Mouse (Mus musculus) layer of hippocampus, postnatal 14 days (tissue): ENCODE data around the gene 1110059E24Rik. TPM values are rescaled to one million over a fixed set of nuclear protein-coding genes. Genes with fewer than 3 reads are reported as not detected.

Experiments used
- DNase-seq, 2 experiments: peaks; one replicate each; pipeline ENCODE4 v3.0.0; 2021 to 2022; ENCODE audit warnings: low spot score in 2 of 2, mixed read lengths in 1 of 2
- long read RNA-seq, 2 experiments: library from polyadenylated mRNA; stranded (forward); transcript quantifications; one replicate each; pipeline ENCODE4 v2.0.0; 2021
- total RNA-seq, 2 experiments: library from RNA; stranded (reverse); gene quantifications; 2 replicates each; pipeline ENCODE4 v1.2.3; 2021

1110059E24Rik gene
- total RNA-seq, result 10 to 100 TPM; 24.2 to 25.5 TPM
- long read RNA-seq, experiment 1, transcript 1110059E24Rik-201 (4 exons, 1,614 nt), result major isoform, 17 of 22 reads
- long read RNA-seq, experiment 1, partial matches to known transcripts, result 0 of 22 reads
- long read RNA-seq, experiment 1, other reads (novel, unspliced or antisense), result 1 of 22 reads
- long read RNA-seq, experiment 2, transcript 1110059E24Rik-208 (3 exons, 962 nt), result minor isoform, 5 of 33 reads
- long read RNA-seq, experiment 2, transcript 1110059E24Rik-201 (4 exons, 1,614 nt), result major isoform, 21 of 33 reads
- long read RNA-seq, experiment 2, transcript 1110059E24Rik-207 (3 exons, 942 nt), result minor isoform, 5 of 33 reads
- long read RNA-seq, experiment 2, partial matches to known transcripts, result 0 of 33 reads
- long read RNA-seq, experiment 2, other reads (novel, unspliced or antisense), result 2 of 33 reads

DNA sequence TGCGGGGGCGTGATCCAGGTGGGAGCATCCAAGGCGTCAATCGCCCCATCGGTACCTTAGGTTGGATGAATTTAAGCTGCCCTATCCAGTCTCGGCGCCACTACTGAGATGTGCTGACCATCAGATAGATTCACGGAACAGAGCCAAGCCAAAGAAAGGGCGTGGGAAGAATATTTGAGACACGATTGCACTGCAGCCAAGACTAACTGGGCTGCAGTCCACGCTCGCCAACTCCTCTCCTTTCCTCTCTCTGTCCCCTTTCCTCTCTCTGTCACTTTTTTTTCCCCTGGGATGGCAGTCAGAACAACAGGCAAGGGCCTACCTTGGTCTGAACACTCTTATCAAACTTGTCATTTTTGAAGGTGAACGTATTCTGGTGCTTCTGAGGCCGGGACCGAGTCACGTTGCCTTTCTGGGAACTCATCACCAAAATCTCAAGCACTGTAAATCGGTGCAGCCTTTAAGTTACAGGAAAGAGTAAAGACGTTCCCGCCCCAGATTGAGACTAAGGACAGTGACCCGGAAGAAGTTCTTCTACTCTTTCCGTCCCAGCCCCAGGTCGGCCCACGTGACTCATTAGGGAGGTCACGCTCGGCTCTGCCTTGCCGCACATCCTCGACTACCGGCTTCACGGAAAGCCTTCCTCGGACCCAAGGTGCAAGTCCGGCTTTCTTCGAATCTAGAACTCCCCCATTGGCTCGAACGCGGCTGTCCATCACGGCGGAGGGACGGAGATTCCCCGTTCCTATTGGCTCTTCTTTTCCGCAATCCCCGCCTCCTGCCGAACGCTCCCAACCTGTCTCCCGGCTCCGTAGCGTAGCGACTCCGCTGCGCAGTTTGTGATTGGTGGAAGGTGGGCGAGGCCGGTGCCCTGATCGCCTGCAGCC is at the start of gene 1110059E24Rik:
Gene 1110059E24Rik (minus strand): TSS at position 692 of the 887 bp plus-strand sequence.
- peak; percentile 97 to 98 for DNase-seq

DNA sequence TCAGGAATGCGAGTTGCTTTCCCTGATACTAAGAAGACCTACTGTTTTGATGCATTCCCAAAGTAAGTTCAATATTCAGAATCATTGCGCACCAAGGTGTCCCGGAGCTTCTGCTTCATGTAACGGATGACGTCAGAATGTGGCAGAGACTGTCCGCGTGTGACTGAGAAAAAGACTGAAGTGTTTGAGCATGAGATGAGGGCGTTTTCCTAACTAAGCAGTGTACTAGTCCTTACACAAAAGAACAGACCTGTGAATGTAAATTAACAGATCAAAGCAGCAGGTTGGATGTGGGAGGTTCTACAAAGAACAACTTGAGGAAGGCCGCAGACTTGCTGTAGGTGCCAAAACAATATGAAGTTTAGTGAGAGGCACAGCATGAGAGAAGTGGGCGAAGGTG is 28.2 kb upstream of the 1110059E24Rik start:
- DNase-seq, result no peak

DNA sequence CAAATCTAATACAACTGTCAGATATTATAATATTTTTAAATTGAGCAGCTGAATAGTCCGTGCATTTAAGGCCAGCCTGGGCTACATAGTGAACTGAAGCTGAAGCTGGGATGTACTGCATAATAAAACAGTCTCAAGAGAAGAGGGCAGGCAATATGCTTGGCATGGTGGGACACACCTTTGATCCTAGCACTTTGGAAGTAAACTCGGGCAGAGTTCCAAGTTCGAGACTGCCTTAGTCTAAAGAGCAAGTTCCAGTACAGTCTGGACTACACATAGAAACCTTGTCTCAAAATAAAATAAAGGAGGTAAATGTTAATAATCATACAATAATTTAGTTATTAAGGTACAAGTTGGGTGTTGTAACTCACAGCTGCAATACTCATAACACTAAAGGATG is 27.3 kb upstream of the 1110059E24Rik start:
- DNase-seq, result no peak

DNA sequence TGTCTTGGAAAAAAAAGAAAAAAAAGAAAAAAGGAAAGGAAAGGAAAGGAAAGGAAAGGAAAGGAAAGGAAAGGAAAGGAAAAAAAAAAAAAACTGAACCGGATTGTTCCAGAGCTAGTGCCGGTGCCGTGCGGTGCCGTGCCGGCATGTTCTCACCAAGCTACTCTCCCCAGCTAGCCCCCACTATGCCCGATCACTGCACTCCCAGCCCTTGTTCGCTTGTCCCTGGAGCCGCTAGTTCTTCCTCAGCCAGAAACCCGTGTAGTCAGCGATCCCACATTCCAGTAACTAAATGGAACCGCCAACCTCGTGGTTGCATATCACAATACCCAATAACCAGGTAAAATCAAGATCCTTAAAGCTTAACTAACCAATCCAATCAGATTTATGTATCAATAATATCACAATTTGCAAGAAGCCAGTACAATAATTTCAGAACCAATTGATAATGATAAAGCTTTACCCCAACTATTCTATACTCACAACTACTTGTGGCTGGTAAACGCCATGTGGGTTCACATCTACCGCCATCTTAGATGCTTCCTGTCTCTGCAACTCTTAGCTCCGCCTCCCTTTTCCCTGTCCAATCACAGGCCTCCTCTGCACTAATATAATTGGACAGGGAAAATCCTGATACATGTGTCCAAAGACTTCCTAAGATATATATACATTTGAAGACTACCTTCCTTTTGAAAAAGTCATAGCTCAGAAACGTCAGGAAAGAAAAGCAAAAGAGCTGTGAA is 21.7 kb upstream of the 1110059E24Rik start:
- no peak for DNase-seq

DNA sequence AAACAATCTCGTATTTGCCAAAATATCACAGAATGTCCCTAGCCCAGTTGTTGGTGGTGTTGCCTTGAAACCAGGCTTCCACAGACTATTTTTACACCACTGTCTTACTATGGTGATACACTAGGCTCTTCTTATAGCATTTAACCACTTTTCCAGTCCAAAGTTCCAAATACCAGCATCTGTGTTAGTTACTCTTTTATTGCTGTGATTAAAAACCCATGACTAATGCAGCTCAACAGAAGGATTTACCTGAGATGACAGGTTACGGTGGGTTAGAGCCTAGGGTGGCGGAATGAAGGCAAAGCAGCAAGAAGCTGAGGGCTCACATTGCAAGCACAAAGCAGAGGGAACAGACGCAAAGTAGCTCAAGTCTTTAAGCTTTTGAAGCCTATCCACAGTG is 16.9 kb upstream of the 1110059E24Rik start:
- no peak for DNase-seq

DNA sequence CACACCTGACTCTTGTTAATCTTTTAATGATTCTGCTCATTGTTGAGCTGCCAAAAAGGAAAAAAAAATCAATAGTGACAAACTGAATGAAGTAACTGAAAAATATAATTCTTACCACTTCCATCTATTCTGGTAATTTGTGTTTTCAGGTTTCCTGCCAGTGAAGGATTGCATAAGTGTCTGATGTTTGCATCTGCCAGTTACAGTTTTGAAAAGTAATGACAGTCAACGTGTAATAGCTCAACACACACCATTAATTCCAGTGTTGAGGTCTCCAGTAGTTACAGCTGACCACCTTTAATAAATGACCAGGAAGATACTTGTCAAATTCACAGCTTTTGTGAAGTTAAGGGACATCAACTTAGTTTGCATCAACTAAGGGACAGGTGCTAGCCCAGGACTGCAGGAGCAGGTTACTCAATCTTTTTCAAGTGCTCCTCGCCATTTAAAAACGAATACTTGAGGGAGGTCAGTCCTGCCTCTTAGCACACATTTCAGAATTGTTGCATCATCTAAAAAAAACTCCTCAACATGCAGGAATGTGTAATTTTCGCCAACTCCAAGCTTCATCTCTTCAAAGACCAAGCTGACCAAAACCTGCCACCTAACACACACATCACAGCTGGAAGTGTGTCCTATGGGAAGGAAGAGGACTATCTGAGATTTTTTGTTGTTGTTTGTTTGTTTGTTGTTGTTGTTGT is 11.1 kb upstream of the 1110059E24Rik start:
- no peak for DNase-seq

DNA sequence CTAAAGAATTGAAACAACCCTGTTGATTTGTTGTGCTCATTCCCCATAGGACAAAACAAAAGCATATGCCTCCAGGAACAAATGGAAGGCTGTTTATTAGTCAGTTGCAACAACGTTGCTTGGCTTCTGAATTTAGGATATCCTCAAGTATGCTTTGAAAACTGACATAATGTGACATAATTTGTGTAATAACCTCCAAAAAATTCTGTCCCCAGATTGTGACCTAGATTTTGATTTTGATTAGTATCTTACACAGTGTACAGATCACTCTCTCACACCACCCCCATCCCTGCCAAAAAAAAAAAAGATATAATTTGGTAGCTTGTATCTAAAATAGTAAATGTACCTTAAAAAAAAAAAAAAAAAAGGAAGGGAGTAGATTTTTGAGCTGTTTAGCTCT is 8.0 kb upstream of the 1110059E24Rik start:
- DNase-seq, result no peak

DNA sequence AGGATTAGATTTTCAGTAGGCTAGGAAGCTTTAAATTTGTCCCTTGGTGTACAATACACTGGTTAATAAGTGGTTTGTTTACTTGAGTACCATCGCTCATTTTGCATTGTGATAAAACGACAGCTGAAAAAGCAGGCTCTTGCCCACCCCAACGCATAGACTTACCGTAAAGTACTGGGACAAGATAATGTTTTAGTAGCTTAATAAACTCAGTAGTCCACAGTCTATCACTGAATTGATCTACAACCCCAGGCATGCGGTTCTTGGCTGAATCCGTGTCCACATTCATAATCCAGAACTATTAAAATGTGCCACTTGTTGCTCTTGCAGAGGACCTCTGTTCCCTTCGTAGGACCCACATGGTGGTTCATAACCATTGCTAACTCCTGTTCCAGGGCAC is 2.0 kb upstream of the 1110059E24Rik start:
- DNase-seq, result no peak

DNA sequence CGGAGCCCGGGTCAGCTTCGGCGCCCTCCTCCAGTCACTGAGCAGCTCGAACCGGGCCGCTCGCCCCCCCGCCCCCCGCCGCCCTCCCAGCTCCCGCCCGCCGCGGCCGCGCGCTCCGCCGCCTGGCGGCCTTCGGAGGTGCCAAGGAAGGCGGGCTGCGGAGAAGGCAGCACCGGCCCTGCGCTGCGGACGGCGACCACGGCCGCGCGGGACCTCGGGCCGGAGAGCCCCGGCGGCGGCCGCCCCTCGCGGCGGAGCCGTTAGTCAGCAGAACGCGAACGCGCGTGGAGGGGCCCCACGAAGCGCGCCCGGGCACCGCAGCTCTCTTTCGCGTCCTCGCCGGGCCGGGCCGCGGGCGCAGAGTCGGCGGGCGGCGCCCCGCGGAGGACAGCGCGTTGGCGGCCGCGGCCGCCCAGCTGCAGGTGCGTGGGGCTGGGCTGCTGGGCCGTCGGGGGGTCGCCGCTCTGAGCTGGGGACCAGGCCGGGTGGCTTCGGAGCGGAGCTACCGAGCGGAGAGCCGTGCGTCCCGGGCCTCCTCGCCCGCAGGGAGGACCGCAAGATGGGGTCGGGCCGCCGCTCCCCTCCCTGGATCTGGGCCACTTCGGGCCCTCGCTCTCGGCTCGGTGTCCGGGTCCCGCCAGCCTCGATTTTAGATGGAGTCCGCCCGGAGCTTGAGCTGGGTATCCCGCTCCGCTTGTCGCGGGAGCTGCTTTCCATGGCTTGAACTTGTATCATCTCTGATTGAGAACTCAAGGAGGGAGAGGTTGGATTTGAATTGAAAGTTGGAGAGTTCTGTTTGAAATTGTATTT is 601 bp upstream of the 1110059E24Rik start, which contains the start of gene Abhd17b:
Gene Abhd17b (plus strand): TSS at position 14 of the 810 bp plus-strand sequence.
- peak; percentile 45 to 66 for DNase-seq

DNA sequence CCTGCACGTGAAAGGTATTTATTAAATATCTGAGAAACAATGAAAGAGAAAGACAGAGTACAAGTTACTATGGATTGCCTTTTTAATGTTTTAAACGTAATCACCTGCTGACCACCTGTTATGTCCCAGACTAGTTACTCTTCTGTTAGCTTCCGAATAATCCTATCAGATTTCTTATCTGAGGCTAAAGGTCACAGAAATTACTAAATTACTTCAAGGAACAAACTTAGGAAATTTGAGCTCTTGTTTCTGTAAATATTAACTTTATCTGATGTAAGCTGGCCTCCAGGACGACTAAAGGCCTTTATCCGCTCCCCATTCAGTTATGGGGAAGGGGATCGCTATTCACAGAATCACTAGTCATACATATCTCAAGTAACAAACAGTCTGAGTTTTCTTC is 1.1 kb downstream of the 1110059E24Rik start:
- DNase-seq, result no peak

DNA sequence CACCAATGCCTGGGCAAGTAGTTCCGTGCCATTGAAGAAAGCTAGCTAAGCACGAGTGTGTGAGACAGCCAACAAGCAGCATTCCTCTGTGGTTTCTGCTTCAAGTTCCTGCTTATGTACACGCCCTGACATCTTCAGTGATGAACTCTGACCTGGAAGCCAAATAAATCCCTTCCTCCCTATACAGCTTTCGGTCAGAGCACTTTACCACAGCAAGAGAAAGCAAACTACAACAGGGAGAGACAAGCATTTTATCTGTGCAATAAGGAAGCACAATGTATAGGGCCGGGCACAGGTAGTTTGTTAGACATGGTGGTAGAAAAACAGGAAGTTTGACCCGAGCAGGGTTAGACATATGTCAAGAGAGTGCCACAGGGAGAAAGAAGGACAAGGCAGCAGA is 6.6 kb downstream of the 1110059E24Rik start:
- no peak for DNase-seq

DNA sequence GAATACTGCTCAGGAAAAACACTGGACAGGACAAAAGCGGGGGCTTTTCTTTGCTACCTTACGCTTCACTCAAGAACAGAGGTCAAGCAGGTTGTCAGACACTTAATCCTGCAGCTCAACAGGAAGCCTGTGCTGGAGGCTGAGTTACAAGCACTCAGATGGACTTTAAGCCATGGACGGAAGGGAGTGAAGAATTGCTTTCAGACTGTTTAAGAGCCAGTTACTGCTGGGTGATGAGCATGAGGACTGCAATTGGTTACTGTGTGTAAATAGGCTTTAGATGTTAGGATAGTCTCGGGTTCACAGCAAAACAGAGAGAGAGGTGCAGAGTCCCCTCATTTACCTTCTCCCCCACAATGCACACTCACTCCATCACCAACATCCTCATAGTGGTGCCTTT is 7.5 kb downstream of the 1110059E24Rik start:
- no peak for DNase-seq

DNA sequence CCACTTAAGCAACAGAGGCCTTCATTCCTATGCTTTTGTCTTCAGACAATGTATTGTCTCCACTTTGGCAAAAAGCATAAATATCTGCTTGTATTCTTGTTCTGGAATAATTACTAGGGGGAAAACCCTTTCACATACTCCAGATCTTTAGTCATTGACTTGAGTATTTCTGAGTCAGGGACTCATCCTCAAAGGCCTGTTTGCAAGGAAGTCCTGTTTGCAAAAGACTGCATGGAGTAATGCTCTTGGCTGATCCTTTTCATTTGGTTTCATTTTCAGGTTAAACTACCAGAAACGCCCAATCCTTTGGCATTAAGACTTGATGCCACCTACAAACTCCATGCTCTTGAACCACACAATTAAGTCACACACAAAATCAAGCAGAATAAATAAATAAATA is 8.8 kb downstream of the 1110059E24Rik start:
- DNase-seq, result no peak

DNA sequence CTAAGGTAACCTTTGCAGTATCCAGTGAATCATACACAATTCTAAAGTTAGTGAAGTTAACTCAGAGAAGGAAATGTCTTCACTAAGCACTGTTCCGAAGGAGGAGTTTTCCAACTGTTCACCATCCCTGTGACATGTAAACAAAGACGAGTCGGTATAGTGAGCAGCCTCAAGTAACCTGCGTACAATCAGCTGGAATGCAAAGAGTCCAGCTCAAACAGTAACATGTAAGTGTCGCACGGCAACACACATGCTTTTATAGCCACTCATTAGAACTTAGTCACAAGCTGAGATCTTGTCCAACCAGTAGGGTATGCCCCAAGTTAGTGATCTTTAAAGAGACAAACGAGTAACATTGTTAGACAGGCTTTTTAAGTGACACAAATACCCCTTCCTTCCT is 15.1 kb downstream of the 1110059E24Rik start:
- DNase-seq, result no peak

DNA sequence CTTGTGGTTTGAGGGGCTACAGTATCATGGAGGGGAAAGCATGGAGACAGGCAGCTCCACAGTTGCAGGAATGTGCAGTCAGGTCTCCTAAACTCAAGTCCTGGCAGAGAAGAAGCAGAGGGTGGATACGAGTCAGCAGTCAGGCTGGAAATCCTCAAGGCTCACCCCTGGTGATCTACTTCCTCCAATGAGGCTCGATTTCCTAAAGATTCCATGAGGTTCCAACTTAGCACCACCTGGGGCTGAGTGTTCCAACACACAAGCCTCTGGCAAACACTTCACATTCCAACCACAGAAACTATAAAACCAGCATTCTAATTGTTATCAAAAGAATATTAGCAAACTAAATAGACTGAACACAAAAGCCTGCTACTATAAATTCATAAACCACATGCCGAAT is 15.9 kb downstream of the 1110059E24Rik start:
- no peak for DNase-seq

DNA sequence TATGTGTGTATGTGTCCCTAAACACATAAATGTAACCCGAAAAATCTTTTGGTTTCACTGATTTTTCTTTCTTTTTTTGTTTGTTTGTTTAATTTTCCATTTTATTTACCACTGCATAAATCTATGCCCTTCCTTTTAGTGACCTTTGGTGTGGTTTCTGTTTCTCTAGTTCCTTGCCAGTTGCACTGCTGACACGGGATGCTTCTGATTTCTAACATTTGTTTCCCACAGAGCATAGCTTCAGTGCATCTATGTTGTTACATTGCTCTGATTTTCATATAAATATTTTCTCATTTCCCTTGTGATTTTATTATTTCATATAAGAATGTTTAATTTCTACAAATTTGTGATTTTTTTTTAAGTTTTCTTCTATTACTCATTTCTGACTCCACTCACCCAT is 17.4 kb downstream of the 1110059E24Rik start:
- DNase-seq, result no peak

DNA sequence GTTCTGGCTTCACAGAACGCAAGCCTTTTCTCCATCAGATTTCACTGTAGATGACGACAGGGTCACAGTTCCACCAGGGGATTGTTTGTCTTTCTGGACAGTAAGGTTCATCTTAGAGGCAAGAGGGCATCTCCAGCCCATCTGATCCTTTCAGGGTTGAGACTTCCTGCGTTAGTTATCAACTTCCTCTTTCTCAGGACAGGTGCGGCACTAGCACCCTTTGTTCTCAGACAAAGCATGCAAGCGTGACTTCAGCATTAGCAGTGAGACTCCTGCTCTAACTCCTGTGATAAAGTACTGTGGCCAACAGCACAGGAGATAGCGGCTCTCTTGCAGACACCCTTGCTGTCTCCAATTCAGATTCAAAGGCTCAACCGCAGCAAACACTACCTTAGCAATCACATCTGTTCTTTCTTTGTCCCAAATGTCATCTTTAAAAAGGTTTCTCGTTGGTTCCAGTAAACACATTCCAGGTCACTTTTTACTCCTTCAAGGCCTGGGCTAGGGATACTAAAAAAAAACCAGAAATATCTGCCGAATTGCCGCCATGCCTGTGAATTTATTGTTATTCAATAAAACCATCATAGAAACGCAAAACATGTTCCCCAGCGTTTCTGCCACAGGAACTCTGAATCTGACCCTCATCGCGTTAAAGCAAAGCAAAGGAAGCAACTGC is 22.0 kb downstream of the 1110059E24Rik start:
- no peak for DNase-seq

DNA sequence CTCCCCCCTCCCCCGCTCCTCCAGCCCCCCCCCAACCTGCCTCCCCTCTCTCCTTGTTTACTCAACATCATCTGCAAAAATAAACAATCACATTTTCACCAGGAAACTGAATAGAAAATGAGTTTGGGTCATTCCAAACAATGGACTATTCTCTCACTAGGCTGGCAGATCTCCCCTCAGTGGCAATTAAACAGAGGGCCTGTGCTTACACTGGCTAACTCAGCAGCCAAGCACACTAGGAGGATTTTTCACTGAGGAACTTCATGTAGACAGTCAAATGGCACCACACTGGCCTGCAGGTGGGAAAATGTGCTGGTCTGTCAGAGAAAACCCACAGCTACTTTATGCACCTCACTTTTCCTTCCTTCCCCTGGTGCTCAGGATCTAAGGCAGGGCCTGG is 23.3 kb downstream of the 1110059E24Rik start:
- peak in 1 of 2 experiments; percentile 39 for DNase-seq

DNA sequence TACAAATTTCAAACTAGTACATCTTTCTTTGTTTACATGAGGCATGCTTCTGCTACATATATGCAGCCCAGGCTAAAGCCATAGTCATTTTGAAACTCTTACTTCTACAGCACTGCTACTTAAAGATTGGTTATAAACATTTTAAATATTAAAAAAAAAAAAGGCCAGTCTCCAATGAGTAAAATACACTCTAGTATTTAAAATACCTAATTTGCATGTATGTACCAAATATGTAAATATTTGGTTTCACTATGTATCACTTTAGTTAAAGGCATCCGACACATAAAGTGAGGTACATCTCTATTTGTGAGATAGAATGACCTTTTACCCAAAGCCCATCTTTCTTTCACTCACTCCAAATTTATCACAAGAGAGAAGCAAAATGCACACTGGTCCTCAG is 23.7 kb downstream of the 1110059E24Rik start:
- DNase-seq, result no peak
